Mouse (Mus musculus) neural tube, embryonic 10.5 days (tissue): ENCODE measurements around the gene Bsg.

Experiments
- DNase-seq: peaks from one replicate; pipeline ENCODE4 v3.0.0-alpha.2; 2017; ENCODE audit warnings: low spot score; ENCODE audit errors: extremely low spot score

Gene Bsg

GRCm38 (mm10) chr10:79703541-79703940 lies 750 bp upstream of the Bsg start:
- DNase-seq: no peak

DNA sequence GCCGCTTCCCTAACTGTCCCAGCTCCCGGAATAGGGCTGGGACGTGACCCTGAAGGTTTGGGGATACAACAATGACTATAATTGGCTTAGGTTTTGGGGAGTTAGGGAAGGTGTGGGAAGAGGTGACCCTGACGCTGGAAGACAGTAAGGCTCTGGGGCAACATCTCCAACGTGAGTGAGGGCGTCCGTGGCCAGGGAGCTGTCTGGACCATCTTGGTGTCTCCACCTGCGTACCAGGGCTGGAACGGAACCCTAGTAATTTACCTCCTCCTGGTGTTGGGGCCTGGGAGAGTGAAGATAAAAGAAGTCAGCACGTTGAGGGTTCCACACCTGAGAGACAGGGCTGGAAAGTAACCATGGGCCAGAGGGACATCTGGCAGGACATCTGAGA lies 674 bp downstream of the Bsg start:
- DNase-seq: no peak

DNA sequence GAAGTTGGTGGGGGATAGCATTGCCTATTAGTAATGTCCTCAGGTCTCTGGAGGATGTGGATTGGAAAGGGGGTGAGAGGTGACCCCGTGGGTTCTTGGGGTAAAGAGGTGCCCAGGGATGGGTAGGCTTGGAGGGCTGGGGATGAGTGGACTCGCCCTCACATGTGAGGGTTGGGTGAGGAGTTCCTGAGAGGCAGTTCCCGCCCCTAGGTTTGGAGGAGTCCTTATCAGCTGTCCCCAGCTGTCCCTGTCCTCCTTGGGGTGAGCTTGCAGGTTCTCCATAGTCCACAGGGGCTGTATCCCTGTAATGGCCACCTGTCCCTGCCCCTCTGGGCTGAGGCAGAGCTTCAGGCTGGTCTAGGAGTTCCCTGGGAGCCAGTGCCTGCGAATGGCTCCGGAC lies 1.7 kb downstream of the Bsg start:
- DNase-seq: no peak

- no peak for DNase-seq
Observed at GRCm38 (mm10) chr10:79706406-79707094, 2.3 kb downstream of the Bsg start.

- no peak for DNase-seq
Observed at GRCm38 (mm10) chr10:79707162-79707561, 2.9 kb downstream of the Bsg start.

DNA sequence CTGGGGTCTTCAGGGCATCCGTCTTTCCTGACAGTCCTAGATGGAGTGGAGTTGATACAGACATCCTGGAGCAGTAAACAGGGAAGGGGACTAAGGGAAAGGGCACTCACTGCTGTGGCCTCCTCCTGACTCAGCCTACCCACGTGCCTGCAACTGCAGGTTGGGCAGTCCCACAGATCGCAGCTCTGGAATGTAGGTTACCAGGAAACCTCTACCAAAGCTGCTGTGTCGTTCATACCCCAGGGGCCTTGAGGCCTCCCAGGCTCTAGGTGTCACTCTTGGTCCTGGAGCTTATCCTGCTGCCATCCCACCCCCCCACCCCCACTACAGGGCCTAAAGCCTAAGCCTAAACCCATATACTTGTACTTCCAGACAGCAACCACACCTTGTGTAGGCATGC lies 3.5 kb downstream of the Bsg start:
- no peak for DNase-seq

DNA sequence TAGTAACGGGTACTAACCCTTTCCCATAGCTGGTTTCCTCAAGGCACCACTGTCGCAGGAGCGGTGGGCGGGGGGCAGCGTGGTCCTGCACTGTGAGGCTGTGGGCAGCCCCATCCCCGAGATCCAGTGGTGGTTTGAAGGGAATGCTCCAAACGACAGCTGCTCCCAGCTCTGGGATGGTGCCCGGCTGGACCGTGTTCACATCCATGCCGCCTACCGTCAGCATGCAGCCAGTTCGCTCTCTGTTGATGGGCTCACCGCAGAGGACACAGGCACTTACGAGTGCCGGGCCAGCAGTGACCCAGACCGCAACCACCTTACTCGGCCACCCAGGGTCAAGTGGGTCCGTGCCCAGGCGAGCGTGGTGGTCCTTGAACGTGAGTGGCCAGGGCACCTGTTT lies 4.4 kb downstream of the Bsg start:
- no peak for DNase-seq

GRCm38 (mm10) chr10:79709307-79709706 lies 5.0 kb downstream of the Bsg start:
- DNase-seq: no peak

DNA sequence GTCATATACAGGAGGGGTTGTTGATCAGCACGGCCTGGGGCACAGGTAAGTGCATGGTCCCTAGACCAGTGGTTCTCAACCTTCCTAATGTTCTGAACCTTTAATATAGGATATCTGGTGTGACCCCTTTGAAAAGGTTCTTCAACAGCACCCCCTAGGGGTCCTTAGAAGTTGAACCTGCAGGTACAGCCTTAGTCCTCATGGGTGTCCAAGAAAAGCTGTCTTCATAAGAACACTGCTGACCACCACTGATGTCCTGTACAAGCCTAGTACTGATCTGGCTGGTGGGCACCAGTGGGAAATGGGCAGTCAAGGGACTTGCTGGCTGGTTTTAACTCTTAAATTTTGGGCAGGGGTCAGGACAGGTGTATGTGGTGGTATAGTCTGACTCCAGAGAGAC lies 7.7 kb downstream of the Bsg start:
- no peak for DNase-seq

- DNase-seq: peak; percentile 87
Observed at GRCm38 (mm10) chr10:79712499-79713126, 8.3 kb downstream of the Bsg start.

DNA sequence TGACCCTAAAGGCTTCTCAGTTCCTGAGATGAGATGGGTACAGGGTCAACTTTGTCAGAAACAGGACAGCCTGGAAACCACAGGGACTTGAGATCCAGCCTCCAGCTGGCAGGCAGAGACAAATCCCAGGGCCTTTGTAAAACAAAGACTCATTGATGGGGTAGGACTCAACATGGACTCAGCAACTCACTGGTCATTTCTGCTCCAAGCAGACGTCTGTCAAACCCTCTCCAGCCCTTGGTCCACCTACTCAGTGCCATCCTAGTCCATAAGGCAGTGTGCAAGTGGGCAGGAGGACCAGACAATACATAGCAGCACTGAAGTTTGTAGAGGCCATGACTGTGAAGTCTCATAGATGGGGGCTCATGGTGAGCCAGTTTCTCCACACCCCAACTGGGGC lies 8.9 kb downstream of the Bsg start:
- DNase-seq: no peak

DNA sequence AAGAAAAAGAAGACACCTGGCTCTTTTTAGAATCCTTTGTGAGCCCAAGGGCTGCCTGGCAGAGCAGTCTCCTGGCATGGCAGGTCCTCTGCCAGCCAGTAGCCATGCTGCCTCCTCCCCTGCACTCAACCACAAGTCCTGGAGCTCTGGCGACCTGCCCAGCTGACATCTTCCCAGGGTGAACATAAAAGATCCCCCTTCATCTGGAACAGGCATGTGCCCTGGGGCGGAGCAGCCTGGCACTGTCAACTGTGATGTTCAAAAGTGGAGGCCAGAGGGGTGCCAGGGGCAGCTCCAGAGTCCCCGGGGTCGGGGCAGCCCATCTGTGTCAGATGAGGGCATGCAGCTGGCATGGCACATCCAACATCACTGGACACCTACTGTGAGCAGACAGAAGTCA lies 10.7 kb downstream of the Bsg start:
- no peak for DNase-seq

GRCm38 (mm10) chr10:79716254-79716987 lies 12.1 kb downstream of the Bsg start, which contains the start of gene Hcn2:
Gene Hcn2 (plus strand): TSS chr10:79716634.
- DNase-seq: no peak

DNA sequence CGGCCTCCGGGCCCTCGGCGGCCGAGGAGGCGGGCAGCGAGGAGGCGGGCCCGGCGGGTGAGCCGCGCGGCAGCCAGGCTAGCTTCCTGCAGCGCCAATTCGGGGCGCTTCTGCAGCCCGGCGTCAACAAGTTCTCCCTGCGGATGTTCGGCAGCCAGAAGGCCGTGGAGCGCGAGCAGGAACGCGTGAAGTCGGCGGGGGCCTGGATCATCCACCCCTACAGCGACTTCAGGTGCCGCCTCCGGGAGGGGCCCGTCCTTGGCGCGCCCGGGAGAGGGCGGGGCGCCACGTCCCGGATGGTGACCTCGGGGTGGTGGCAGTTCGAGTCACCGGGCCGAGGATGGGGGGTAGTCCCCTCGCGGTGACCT lies 12.7 kb downstream of the Bsg start:
- DNase-seq: no peak

- DNase-seq: peak; percentile 82
Observed at GRCm38 (mm10) chr10:79717640-79718357, 13.5 kb downstream of the Bsg start.

DNA sequence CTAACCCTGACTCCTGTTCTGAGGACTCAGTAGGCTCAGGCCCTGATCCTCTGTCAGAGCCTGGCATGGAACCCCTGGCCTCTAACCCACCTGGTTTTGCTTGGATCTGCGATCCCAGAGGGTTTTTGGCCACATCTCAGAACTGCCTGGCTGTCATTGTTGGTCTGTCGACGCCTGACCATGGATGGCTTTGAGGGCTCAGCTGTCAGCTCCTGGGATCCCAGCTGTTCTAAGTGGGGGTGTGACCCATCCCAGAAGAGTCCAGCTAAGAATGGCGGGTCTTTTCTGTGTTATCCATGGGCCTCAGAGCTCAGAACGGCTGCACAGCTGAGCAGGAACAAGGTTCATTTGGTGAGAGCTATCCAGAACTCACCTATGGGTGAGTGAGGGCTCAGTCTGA lies 16.8 kb downstream of the Bsg start:
- no peak for DNase-seq

DNA sequence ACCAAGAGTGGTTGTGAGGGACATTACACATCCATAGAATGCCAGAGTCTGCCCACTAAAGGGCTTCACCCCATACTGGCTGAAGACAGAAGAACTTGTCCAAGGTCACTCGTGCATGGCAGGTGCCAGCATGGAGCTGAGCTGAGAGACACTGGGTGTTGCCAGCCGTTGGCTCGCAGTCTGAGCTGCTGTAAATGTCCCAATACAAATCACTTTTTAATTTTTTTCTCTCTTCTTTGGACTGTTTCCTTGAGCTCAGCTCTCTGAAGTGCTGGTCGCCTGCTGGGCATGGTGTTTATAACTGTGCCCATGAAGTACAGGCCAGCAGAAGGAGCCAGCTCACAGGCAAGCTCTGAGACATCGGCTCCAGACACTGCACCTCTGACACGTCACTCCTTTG lies 18.8 kb downstream of the Bsg start:
- no peak for DNase-seq

GRCm38 (mm10) chr10:79723692-79724091 lies 19.4 kb downstream of the Bsg start:
- DNase-seq: no peak

DNA sequence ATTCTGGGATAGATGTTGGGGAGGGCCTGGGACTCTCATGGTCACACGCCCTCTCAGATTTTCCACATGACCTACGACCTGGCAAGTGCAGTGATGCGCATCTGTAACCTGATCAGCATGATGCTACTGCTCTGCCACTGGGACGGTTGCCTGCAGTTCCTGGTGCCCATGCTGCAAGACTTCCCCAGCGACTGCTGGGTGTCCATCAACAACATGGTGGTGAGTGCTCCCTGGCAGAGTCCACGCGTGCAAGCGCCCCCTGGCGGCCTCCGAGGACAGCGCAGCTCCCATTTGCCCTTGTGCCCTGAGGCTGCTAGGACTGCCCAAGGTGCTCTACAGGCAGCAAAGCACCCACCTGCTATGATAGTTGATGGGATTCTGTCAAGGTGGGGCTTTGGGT lies 21.8 kb downstream of the Bsg start:
- no peak for DNase-seq

DNA sequence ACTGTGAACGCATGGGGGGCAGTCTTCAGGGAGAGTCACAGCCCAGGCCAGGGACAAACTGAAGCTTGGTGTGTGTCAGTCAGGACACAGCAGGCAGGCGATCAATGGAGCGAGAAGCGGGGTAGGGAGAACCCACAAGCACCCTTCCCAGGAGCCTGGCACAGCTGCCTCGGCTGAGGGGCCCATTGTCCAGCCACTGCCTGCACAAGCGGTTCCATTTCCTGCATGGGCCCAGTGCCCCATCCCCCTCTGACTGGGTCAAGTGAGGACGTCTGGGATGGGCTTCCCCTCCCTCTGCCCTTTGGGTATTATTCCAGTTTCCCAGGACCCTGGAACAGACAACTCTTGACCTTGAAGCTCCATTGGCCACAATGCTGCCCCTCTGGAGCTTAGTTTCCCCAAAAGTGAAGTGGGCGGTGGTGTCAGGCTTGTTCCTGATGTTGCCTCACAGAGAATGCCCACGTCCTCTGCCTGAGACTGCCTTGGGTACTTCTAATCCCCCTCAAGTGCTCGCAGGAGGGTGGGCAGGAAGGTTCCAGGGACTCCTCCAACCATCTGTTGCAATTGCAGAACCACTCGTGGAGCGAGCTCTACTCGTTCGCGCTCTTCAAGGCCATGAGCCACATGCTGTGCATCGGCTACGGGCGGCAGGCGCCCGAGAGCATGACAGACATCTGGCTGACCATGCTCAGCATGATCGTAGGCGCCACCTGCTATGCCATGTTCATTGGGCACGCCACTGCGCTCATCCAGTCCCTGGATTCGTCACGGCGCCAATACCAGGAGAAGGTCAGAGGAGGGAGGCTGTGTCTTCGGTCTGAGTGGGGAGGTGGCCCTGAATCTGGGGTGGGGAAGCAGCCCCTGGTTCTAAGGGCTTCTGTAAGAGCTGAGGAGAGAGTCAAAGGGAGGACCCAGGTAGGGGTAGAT lies 24.3 kb downstream of the Bsg start:
- DNase-seq: no peak

DNA sequence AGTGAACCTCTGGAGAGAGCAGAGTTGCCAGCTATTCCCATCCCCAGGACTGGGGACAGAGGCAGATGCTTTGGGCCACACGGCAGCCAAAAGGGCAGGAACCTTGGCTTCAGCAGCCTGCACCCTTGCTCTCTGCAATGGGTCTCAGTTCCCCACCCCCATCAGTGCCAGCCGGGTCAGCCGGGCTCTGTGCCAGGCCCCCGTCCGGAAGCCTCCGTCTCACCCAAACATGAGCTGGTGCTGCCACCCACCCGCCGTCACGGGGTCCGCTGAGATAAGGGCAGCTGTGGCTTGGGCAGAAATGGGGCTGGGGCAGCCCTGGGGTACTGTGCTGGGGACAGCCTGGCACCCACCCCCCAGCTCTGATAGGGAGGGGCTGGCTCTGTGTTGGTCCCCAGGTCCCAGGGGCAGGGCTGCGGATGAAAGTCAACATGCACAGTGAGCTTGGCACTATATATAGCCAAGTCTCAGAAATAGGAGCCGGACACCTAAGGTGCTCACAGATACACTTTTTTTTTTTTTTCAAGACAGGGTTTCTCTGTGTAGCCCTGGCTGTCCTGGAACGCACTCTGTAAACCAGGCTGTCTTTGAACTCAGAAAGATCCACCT lies 25.2 kb downstream of the Bsg start:
- no peak for DNase-seq
